In the genomic region with DNA sequence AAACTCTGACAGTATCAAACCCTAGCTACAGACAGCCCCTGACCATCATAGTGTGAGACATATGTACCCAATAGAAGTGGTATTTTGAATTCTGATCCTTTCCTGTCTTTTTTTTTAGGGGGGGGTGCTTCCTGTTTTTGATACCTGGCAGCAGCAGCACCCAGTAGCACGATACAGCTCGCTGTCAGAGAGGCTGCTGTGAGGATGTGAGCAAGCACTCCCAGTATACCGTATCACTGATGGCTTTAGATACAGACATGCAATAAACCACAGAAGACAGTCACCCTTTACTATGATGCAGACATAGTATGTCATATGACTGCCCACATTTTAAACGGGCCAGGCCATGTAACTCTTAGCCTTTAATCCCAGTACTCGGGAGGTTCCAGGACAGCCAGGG, we compare ENCODE assay signal across 23 mouse cellular contexts. TPM values are rescaled to one million over a fixed set of nuclear protein-coding genes. Genes with fewer than 3 reads are reported as not detected.
A peak's percentile ranks its signal among the peaks of the same experiment; 100 is the strongest.
DNase-seq lines count a peak whose midpoint lies in the region; ATAC-seq lines count a peak whose summit lies in the region.
"Had no signal": no experiment of that assay in that cellular context is flagged by ENCODE, and none has a peak within 500 bp of the region (broad histone marks: within the 10 kb centered on the region; RNA-seq: fewer than 3 reads in every experiment).

No protein-coding gene starts in this region.

- no peaks in the 10 kb centered on the region for H3K9me3 ChIP-seq in liver, embryonic 13.5 days (replicated peaks)
- no peaks in the 10 kb centered on the region for H3K9me3 ChIP-seq in hindbrain, embryonic 12.5 days (replicated peaks)
- H3K9me3 ChIP-seq: embryonic facial prominence, embryonic 13.5 days; forebrain, embryonic 13.5 days; heart, embryonic 13.5 days; hindbrain, embryonic 13.5 days had no signal

- H3K36me3 ChIP-seq in liver, embryonic 13.5 days: peaks cover 3% of the 10 kb centered on the region; the same call in 1 of the 2 replicates
- H3K36me3 ChIP-seq in hindbrain, embryonic 12.5 days: no peaks in the 10 kb centered on the region
- H3K36me3 ChIP-seq: embryonic facial prominence, embryonic 13.5 days; heart, embryonic 13.5 days; hindbrain, embryonic 13.5 days had no signal

- no peak overlapping the region for H3K4me3 ChIP-seq in liver, embryonic 13.5 days (replicated peaks)
- no peak overlapping the region for H3K4me3 ChIP-seq in hindbrain, embryonic 12.5 days
- H3K4me3 ChIP-seq: embryonic facial prominence, embryonic 13.5 days; erythroblast, embryonic 14.5 days; forebrain, embryonic 13.5 days; heart, embryonic 13.5 days; hindbrain, embryonic 13.5 days had no signal

- H3K27me3 ChIP-seq in liver, embryonic 13.5 days: no peaks in the 10 kb centered on the region
- H3K27me3 ChIP-seq in hindbrain, embryonic 12.5 days: no peaks in the 10 kb centered on the region
- H3K27me3 ChIP-seq: embryonic facial prominence, embryonic 13.5 days; forebrain, embryonic 13.5 days; heart, embryonic 13.5 days; hindbrain, embryonic 13.5 days had no signal

- no peak overlapping the region for H3K4me2 ChIP-seq in liver, embryonic 13.5 days
- H3K4me2 ChIP-seq in hindbrain, embryonic 12.5 days (replicated peaks): no peak overlapping the region
- H3K4me2 ChIP-seq: embryonic facial prominence, embryonic 13.5 days; forebrain, embryonic 13.5 days; heart, embryonic 13.5 days; hindbrain, embryonic 13.5 days had no signal

- H3K9ac ChIP-seq in liver, embryonic 13.5 days: no peak overlapping the region
- H3K9ac ChIP-seq in hindbrain, embryonic 12.5 days: no peak overlapping the region
- H3K9ac ChIP-seq: embryonic facial prominence, embryonic 13.5 days; forebrain, embryonic 13.5 days; heart, embryonic 13.5 days; hindbrain, embryonic 13.5 days had no signal

- 0 out of 2 replicates have a peak overlapping the region, but pooled peaks have one; percentile 3 for H3K27ac ChIP-seq in liver, embryonic 13.5 days
- no peak overlapping the region for H3K27ac ChIP-seq in hindbrain, embryonic 12.5 days
- H3K27ac ChIP-seq: embryonic facial prominence, embryonic 13.5 days; forebrain, embryonic 13.5 days; heart, embryonic 13.5 days; hindbrain, embryonic 13.5 days; kidney, postnatal 0 days had no signal

- no peak for ATAC-seq in liver, embryonic 13.5 days (ENCODE audit: low read depth)
- ATAC-seq in CD4-positive, CD25-positive, alpha-beta regulatory T cell, adult 4 months: peak; percentile 78
- peak; percentile 21; the same call in 1 of the 2 replicates for ATAC-seq in granulocyte monocyte progenitor cell, adult 5-6 weeks (replicated peaks; ENCODE audit: poor library complexity, severe bottlenecking)
- ATAC-seq in megakaryocyte progenitor cell, adult 5-6 weeks (replicated peaks; ENCODE audit: poor library complexity): 0 out of 2 replicates have a peak, but pooled peaks have one; percentile 20
- ATAC-seq in hindbrain, embryonic 12.5 days (ENCODE audit: low FRiP score): no peak
- ATAC-seq: forebrain, embryonic 13.5 days; lung, postnatal 0 days had no signal

- DNase-seq in liver, embryonic 13.5 days: no peak
- no peak for DNase-seq in liver
- no peak for DNase-seq in gastrocnemius, postnatal 36 days
- no peak for DNase-seq in cerebellum, postnatal 4 days (ENCODE audit: low spot score in 2 of 2)
- DNase-seq: adrenal gland, postnatal 25 days; cerebellum, adult 9-11 months; embryo, embryonic 11 days; heart, adult 18-20 months; heart, postnatal 14 days; kidney, adult 2 months; layer of hippocampus, adult 9-11 months; spleen, adult 18-20 months had no signal

- 37% methylated on average over 5 of the region's 5 CpGs for WGBS in liver, embryonic 13.5 days (ENCODE audit: insufficient replicate concordance)
- 91% methylated on average over 5 of the region's 5 CpGs for WGBS in hindbrain, embryonic 12.5 days

- intact Hi-C loops in gastrocnemius, postnatal 36 days (cut with DNase I): no loop called here

- peaks cover 70% of the 10 kb centered on the region for H3K4me1 ChIP-seq in liver, embryonic 13.5 days (replicated peaks)
- H3K4me1 ChIP-seq in hindbrain, embryonic 12.5 days: peaks cover 34% of the 10 kb centered on the region

RNA-seq across cellular contexts. Expression of gene Rab8b, which starts 36.0 kb away (rescaled TPM):
- polyA plus RNA-seq in liver, embryonic 13.5 days (2015; fragmentation: Nextera tagmentation; extraction: Ambion mirVana): 30.9 and 38.0 TPM in 2 replicates
- polyA plus RNA-seq in CD4-positive, CD25-positive, alpha-beta regulatory T cell, adult 4 months (2017; shearing (Covaris generic)): 100 to 1,000 TPM; 138 to 179 TPM
- total RNA-seq in granulocyte monocyte progenitor cell, adult 5-6 weeks (2014; fragmentation: Nextera tagmentation): 37.5 and 39.6 TPM in 2 replicates
- total RNA-seq in granulocyte monocyte progenitor cell, adult 5-6 weeks (2017): 75.2 and 76.0 TPM in 2 replicates
- total RNA-seq in megakaryocyte progenitor cell, adult 5-6 weeks (2015): 45.6 and 48.8 TPM in 2 replicates
- total RNA-seq in megakaryocyte progenitor cell, adult 5-6 weeks (2017): 78.3 and 81.2 TPM in 2 replicates
- polyA plus RNA-seq in hindbrain, embryonic 12.5 days (2016; fragmentation: Nextera tagmentation; extraction: Ambion mirVana): 33.9 and 39.6 TPM in 2 replicates
- 1 to 10 TPM; 5.0 to 5.5 TPM for total RNA-seq in gastrocnemius, postnatal 36 days (2021)

RNA-seq across cellular contexts. Expression of gene Aph1c, which starts 49.0 kb away (rescaled TPM):
- polyA plus RNA-seq in liver, embryonic 13.5 days (2015; fragmentation: Nextera tagmentation; extraction: Ambion mirVana): 1.1 and 1.2 TPM in 2 replicates
- under 1 TPM; 0.38 to 0.44 TPM for polyA plus RNA-seq in CD4-positive, CD25-positive, alpha-beta regulatory T cell, adult 4 months (2017; shearing (Covaris generic))
- total RNA-seq in granulocyte monocyte progenitor cell, adult 5-6 weeks (2014; fragmentation: Nextera tagmentation): 3.8 and 9.0 TPM in 2 replicates
- 1.9 and 4.9 TPM in 2 replicates for total RNA-seq in granulocyte monocyte progenitor cell, adult 5-6 weeks (2017)
- total RNA-seq in megakaryocyte progenitor cell, adult 5-6 weeks (2015): 4.1 and 7.4 TPM in 2 replicates
- 0.96 and 3.0 TPM in 2 replicates for total RNA-seq in megakaryocyte progenitor cell, adult 5-6 weeks (2017)
- polyA plus RNA-seq in hindbrain, embryonic 12.5 days (2016; fragmentation: Nextera tagmentation; extraction: Ambion mirVana): 1.7 and 4.9 TPM in 2 replicates
- under 1 TPM; 0.33 to 0.44 TPM for total RNA-seq in gastrocnemius, postnatal 36 days (2021)
- polyA plus RNA-seq: erythroblast, embryonic 14.5 days had no signal

Comparison
In these comparisons a context has a peak if more than half of its experiments do, and no peak if none do; other contexts are left out.
1. ATAC-seq: peak in CD4-positive, CD25-positive, alpha-beta regulatory T cell, adult 4 months (single experiment), granulocyte monocyte progenitor cell, adult 5-6 weeks (single experiment) and megakaryocyte progenitor cell, adult 5-6 weeks (single experiment); none in liver, embryonic 13.5 days (single experiment) and hindbrain, embryonic 12.5 days (single experiment).
2. RNA of gene Rab8b, which starts 36.0 kb away (total RNA-seq): 45.6 to 81.2 TPM in megakaryocyte progenitor cell, adult 5-6 weeks and 37.5 to 76.0 TPM in granulocyte monocyte progenitor cell, adult 5-6 weeks; 5.0 to 5.5 TPM in gastrocnemius, postnatal 36 days; every median in the first group is over 4 times any median in the second.